Mouse (Mus musculus) limb, embryonic 14.5 days (tissue): ENCODE data around the gene Zer1. TPM values are rescaled to one million over a fixed set of nuclear protein-coding genes. Genes with fewer than 3 reads are reported as not detected.

ENCODE experiments used
- ATAC-seq: fragments of 200-750 bp; cut with Nextera tagmentation; 2 replicates; pipeline ENCODE4 v1.8.0; 2017; ENCODE audit warnings: low read depth, moderate number of reproducible peaks, moderate TSS enrichment; ENCODE audit not compliant: low FRiP score
- DNase-seq: peaks from one replicate; pipeline ENCODE4 v3.0.0-alpha.2; 2015; ENCODE audit warnings: low spot score
- H3K27ac ChIP-seq: fragments of 300-500 bp; sonication (generic); replicated peaks from 2 replicates; pipeline ENCODE4 v1.5.1; 2014; ENCODE audit warnings: low read depth, mild to moderate bottlenecking, low read length, moderate library complexity, mixed read lengths
- H3K27me3 ChIP-seq: fragments of 300-500 bp; sonication (generic); 2 replicates; pipeline ENCODE4 v1.6.1; 2014; ENCODE audit warnings: low read length, mixed read lengths; ENCODE audit not compliant: control insufficient read depth, insufficient read depth
- H3K36me3 ChIP-seq: fragments of 300-500 bp; sonication (generic); 2 replicates; pipeline ENCODE4 v1.6.1; 2014; ENCODE audit warnings: mild to moderate bottlenecking, low read length, moderate library complexity, mixed read lengths; ENCODE audit not compliant: control insufficient read depth, insufficient read depth
- H3K4me1 ChIP-seq: fragments of 300-500 bp; sonication (generic); 2 replicates; pipeline ENCODE4 v1.6.1; 2014; ENCODE audit warnings: antibody characterized with exemption, low read length, mixed read lengths; ENCODE audit not compliant: control insufficient read depth, insufficient read depth
- H3K4me2 ChIP-seq: fragments of 300-500 bp; sonication (generic); replicated peaks from 2 replicates; pipeline ENCODE4 v1.6.1; 2014; ENCODE audit warnings: low read depth, mild to moderate bottlenecking, low read length, moderate library complexity; ENCODE audit not compliant: severe bottlenecking
- H3K4me3 ChIP-seq: fragments of 300-500 bp; sonication (generic); replicated peaks from 2 replicates; pipeline ENCODE4 v1.5.1; 2014; ENCODE audit warnings: low read length
- H3K9ac ChIP-seq: fragments of 300-500 bp; sonication (generic); 2 replicates; pipeline ENCODE4 v1.6.1; 2014; ENCODE audit warnings: mild to moderate bottlenecking, low read depth, low read length, moderate library complexity; ENCODE audit not compliant: severe bottlenecking
- H3K9me3 ChIP-seq: fragments of 300-500 bp; sonication (generic); 2 replicates; pipeline ENCODE4 v1.6.1; 2016; ENCODE audit warnings: low read length; ENCODE audit not compliant: control insufficient read depth
- POLR2A ChIP-seq: fragments of 200-500 bp; IDR thresholded peaks from 2 replicates; pipeline ENCODE4 v1.8.0; 2012; ENCODE audit warnings: inconsistent platforms, mild to moderate bottlenecking, moderate library complexity, borderline replicate concordance; ENCODE audit not compliant: insufficient read depth, insufficient read length; ENCODE audit errors: extremely low read depth
- WGBS: fragments of 180-500 bp; shearing (Covaris S2); extraction: QIAGEN DNeasy Blood & Tissue Kit; methylation state at CpG from one replicate; pipeline ENCODE4 v1.1.7; 2014; 5-methylcytosine and 5-hydroxymethylcytosine counted together
- polyA plus RNA-seq, 2 experiments: library from polyadenylated mRNA; depleted of rRNA in 1 of 2; stranded (reverse) in 1 of 2; unstranded in 1 of 2; fragments of >200 nt; fragmentation: Nextera tagmentation in 1 of 2; extraction: Ambion mirVana in 1 of 2; gene quantifications; 2 replicates each; pipeline versions ENCODE4 v1.2.1 to v1.2.3; 2012 to 2014

Zer1 gene
- polyA plus RNA-seq (2012; rRNA removed) (60.3 and 79.9 TPM in 2 replicates), polyA plus RNA-seq (2014; fragmentation: Nextera tagmentation; extraction: Ambion mirVana) (9.7 and 11.0 TPM in 2 replicates)

DNA sequence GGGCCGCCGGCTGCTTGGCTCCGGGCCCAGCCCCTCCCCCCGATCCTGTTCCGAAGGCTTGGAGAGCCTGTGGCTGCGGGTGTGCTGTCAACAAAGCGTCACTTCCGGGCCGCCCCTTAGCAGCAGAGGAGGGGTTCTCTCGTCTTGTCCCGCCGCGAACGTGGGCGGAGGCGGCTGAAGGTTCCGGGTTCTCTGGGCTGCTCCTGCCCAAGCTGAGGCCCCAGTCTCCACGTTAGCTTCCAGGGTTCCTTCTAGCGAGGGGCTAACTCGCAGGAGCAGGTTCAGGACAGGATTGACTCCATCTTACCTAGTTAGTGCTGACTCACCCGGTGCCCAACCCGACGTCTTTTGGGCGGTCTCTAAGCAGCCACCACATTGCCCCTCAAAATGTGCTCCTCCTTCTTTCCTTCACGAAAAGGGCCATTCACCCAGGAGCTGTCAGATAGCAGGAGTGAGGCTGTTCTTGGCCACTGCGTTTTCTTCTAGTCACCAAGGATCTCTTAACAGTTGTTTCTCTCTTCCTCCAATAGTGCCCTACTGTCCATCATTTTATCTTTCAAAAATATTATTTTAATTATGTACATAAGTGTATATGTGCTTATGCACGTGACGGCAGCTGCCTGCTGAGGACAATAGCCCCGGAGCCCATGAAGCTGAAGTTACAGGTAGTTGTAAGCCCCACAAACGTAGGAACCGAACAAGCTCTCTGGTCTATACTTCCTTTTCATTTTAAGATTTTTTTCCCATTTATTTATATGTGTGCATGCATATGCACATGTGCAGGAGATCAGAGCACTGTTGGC lies at the start of gene Zer1:
Zer1 (minus strand) TSS at position 114 of the 803 bp plus-strand sequence.
- Histone ChIP-seq H3K9ac (peak within 1 kb of the TSS; percentile 89), H3K4me3 (peak within 1 kb of the TSS; percentile 83), H3K4me2 (peak within 1 kb of the TSS; percentile 91), H3K9me3 (no peaks in the 10 kb centered on the region), H3K36me3 (peaks cover 14% of the 10 kb centered on the region), H3K4me1 (peaks cover 13% of the 10 kb centered on the region; the same call in 1 of the 2 replicates), H3K27ac (peak within 1 kb of the TSS; percentile 91), H3K27me3 (no peaks in the 10 kb centered on the region)
- 10% methylated on average over 28 of the region's 31 CpGs for WGBS
- no peak; the same call in 1 of the 2 replicates for TF ChIP-seq POLR2A
- ATAC-seq (peak; percentile 97), DNase-seq (peak; percentile 94)

DNA sequence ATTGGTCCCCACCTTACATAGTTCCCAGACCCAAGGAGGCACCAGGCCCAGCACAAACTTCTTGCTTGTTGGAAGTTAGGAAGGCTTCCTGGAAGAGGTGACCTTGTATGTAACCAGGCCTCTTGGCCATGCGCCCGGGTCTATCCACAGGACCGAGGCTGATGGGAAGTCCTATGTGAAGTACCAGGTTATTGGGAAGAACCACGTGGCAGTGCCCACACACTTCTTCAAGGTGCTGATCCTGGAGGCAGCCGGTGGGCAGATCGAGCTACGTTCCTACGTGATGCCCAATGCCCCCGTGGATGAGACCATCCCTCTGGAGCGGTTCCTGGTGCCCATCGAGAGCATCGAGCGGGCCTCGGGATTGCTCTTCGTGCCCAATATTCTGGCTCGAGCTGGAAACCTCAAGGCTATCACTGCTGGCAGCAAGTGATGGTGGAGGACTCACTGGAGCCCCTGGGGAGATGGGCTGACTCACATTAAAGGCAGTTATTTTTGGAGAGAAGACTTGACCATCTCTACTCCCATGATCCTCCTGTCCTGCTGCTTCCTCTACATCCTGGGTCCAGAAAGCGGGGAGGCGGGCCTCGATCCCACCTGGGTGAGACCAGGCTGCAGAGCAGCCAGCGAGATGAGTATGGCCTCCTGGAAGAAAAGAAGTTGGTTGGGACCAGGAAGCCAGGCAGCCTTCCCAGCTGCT lies 49.3 kb upstream of the Zer1 start:
- 96% methylated on average over 20 of the region's 20 CpGs for WGBS
- Histone ChIP-seq H3K4me1 (peaks cover 8% of the 10 kb centered on the region), H3K9ac (no peak overlapping the region), H3K36me3 (peaks cover 41% of the 10 kb centered on the region), H3K27ac (no peak overlapping the region), H3K27me3 (no peaks in the 10 kb centered on the region), H3K4me3 (no peak overlapping the region), H3K9me3 (no peaks in the 10 kb centered on the region), H3K4me2 (no peak overlapping the region)
- no peak for TF ChIP-seq POLR2A
- no peak for DNase-seq
- no peak for ATAC-seq

DNA sequence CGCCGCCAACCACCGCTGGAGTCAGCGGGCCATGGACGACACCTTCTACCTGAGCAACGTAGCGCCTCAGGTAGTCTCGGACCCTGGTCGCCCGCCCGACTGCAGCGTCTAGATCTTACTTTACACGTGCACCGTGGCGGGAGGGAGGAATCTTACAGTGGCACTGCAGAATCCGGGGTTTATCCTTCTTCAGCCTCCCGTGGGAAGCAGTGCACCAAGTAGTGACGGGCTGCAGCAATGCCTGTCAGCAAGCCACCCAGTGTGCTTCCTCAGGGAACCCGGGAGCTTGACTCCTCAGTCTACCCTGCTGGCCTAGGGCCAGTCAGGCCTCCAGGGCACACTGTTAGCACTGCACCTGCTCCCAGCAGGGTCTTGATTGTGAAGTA lies 47.6 kb upstream of the Zer1 start:
- H3K4me1 ChIP-seq: peaks cover under 1% of the 10 kb centered on the region; the same call in 1 of the 2 replicates
- H3K4me2 ChIP-seq: peak overlapping the region; percentile 94
- 2% methylated on average over 18 of the region's 19 CpGs for WGBS
- H3K4me3 ChIP-seq: peak overlapping the region; percentile 61
- ATAC-seq (no peak), DNase-seq (no peak)
- peak overlapping the region; percentile 67 for H3K9ac ChIP-seq
- no peak for TF ChIP-seq POLR2A
- H3K27me3 ChIP-seq: no peaks in the 10 kb centered on the region
- peaks cover 41% of the 10 kb centered on the region for H3K36me3 ChIP-seq
- 0 out of 2 replicates have a peak, but pooled peaks cover under 1% of the 10 kb centered on the region for H3K9me3 ChIP-seq
- peak overlapping the region; percentile 64; the same call in 1 of the 2 replicates for H3K27ac ChIP-seq

DNA sequence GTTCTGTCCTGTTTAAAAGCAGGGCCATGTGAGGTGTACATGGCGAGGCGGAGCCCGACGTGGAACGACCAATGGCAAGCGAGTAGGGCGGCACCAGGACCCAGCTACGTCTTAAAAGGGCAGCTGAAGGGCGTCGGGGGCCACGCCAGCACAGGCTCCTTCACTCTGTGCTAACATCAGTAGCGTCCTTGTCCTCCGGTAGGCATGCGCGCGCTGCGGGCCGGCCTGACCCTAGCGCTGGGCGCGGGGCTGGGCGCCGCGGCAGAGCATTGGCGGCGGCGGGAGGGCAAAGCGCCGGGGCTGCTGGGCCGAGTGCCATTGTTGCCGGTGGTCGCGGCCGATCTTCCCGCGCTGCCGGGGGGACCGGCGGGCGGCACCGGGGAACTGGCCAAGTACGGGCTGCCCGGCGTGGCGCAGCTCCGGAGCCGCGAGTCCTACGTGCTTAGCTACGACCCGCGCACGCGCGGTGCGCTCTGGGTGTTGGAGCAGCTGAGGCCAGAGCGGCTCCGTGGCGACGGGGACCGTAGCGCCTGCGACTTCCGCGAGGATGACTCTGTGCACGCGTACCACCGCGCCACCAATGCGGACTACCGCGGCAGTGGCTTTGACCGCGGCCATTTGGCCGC lies 47.1 kb upstream of the Zer1 start, which contains the start of gene Endog:
Endog (plus strand) TSS at position 123 of the 626 bp plus-strand sequence.
- 2% methylated on average over 64 of the region's 75 CpGs for WGBS
- Histone ChIP-seq H3K9me3 (peaks cover 6% of the 10 kb centered on the region; the same call in 1 of the 2 replicates), H3K9ac (peak within 1 kb of the TSS; percentile 67), H3K36me3 (peaks cover 39% of the 10 kb centered on the region), H3K4me3 (peak within 1 kb of the TSS; percentile 61), H3K27ac (peak within 1 kb of the TSS; percentile 64), H3K4me1 (no peaks in the 10 kb centered on the region), H3K4me2 (peak within 1 kb of the TSS; percentile 94), H3K27me3 (no peaks in the 10 kb centered on the region)
- peak; percentile 93 for ATAC-seq
- peak; percentile 85 for DNase-seq
- TF ChIP-seq POLR2A: 0 out of 2 replicates have a peak, but pooled peaks have one; percentile 66

DNA sequence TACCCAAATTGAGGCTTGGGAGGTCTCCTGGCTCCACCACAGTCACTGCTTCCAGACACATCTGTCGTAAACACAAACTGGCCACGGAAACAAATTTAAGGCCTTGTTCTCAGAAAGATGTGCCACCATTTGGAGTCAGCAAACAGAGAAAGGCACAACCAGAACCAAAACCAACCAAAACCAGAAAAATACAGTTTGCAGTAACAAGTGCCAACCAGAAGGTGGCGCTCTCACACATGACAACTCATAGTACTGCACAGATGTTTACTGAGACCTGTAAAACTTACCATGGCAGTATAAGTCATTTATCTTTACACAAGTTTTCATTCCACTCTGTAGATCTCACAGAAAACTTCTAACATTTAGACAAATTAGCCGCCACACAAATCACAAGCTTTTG lies 42.3 kb upstream of the Zer1 start:
- DNase-seq (no peak), ATAC-seq (no peak)
- Histone ChIP-seq H3K27me3 (no peaks in the 10 kb centered on the region), H3K4me1 (no peaks in the 10 kb centered on the region), H3K27ac (no peak overlapping the region), H3K9me3 (peaks cover 14% of the 10 kb centered on the region; the same call in 1 of the 2 replicates), H3K36me3 (no peaks in the 10 kb centered on the region), H3K4me3 (no peak overlapping the region), H3K4me2 (no peak overlapping the region), H3K9ac (no peak overlapping the region)
- 58% methylated on average over 4 of the region's 4 CpGs for WGBS
- TF ChIP-seq POLR2A: no peak
